Mouse (Mus musculus) skeletal muscle tissue, postnatal 0 days (tissue): Measurements from ENCODE around the gene Olfr1426. TPM values are rescaled to one million over a fixed set of nuclear protein-coding genes. Genes with fewer than 3 reads are reported as not detected.

Experiments
- polyA plus RNA-seq: library from polyadenylated mRNA; unstranded; fragments of >200 nt; fragmentation: Nextera tagmentation; extraction: Ambion mirVana; gene quantifications from 2 replicates; pipeline ENCODE4 v1.2.1, GENCODE M21; 2015

Olfr1426 gene
- not detected in 2 replicates for polyA plus RNA-seq

DNA sequence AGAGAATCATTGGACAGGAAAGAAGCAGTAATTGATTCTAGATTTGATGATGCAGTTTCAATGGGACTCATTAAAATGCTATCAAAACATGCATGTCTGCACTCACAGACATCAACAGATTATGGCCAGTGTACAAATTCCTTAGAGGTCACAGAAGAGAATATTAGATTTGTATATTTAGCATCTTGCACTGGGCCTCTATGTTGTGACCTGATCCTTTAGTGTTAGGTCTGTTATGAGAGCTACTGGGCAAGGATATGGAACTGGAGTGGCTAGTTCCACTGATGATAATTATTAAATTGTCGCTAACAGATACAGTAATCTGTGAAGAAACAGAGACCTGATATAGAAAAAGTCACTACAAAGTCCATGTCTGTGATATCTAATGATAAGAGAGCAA, at the start of gene Olfr1426:
Gene Olfr1426 (minus strand): TSS at position 101 of the 400 bp plus-strand sequence.

DNA sequence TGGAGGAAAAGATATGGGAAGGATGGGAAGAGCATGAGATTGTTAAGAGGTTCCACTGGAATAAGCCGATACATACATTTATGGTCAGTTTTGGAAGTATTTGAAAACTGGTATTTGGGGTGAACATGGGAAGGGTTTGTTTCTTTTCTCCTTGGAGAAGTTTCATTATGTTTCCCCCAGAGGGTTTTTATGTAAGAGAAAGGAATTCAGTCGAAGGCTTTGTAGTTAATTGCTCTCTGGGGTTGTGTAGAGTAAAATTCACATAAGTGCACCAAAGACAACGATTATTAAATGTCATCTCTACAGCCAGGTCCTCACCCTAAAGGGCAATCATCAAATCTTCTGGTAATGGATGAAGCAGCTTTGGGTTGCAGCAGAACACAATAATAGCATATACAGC, 31.3 kb upstream of the Olfr1426 start, which contains the start of gene Olfr76:
Gene Olfr76 (minus strand): TSS at position 101 of the 400 bp plus-strand sequence.

GRCm38 (mm10) chr19:12115797-12116196, 24.0 kb upstream of the Olfr1426 start, which contains the start of gene Olfr1428:
TSS of gene Olfr1428 (minus strand) at chr19:12115897.

GRCm38 (mm10) chr19:12103234-12103633, 11.4 kb upstream of the Olfr1426 start, which contains the start of gene Olfr1427:
TSS of gene Olfr1427 (minus strand) at chr19:12103334.

GRCm38 (mm10) chr19:12077631-12078030, 14.2 kb downstream of the Olfr1426 start, which contains the start of gene Olfr1425:
TSS of gene Olfr1425 (minus strand) at chr19:12077731.

DNA sequence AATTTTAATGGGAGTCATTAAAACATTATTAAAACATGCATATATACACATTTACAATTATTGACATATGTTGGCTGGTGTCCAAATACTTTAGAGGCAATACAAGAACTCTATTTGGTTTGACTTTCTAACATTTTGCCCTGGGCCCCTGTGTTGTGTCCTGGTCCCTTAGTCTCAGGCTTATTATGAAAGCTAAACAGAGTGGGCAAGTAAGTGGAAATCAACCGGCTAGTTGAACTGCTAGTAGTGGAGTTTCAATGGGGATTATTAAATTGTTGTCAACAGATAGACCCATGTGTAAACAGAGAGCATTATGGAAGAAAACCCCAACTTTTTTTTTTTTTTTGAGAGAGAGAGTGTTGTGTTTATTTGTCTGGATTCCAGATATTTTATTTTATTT, 29.2 kb downstream of the Olfr1426 start, which contains the start of gene Olfr1424:
Gene Olfr1424 (minus strand): TSS at position 101 of the 400 bp plus-strand sequence.

DNA sequence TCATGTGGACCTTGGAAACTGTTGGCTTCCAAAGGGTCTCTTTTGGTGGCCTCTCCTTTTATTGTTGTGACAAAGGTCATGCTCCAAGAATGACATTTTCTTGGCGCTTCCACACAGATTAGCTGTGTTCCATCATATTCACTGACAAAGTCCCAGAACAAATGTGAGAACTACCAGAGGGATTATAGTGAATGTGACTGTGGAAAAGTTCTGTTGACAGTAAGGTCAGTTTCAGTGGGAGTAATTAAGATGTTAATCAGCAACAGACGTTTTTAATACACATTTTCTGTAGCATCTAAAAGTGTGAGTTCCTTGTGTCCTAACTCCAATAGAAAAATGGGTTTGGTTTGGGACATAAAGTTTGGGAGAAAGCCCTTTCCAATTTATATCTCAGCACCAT, 50.6 kb downstream of the Olfr1426 start, which contains the start of gene Olfr1423:
Gene Olfr1423 (minus strand): TSS at position 101 of the 400 bp plus-strand sequence.

Other genes with a start within 250 kb of the Olfr1426 start
- gene Olfr1418, start 230.9 kb downstream of the Olfr1426 start, polyA plus RNA-seq = not detected in 2 replicates
- gene Olfr1419, start 216.9 kb downstream of the Olfr1426 start, polyA plus RNA-seq = not detected in 2 replicates
- gene Olfr1420, start 205.4 kb downstream of the Olfr1426 start, polyA plus RNA-seq = 0.08 TPM in 1 of 2 replicates, not detected in the other
- gene Patl1, start 179.6 kb downstream of the Olfr1426 start, polyA plus RNA-seq = 10.0 and 11.3 TPM in 2 replicates
- 5.6 and 6.3 TPM in 2 replicates for gene Osbp, start 126.1 kb downstream of the Olfr1426 start, polyA plus RNA-seq
- not detected in 2 replicates for gene Olfr1423, start 50.7 kb downstream of the Olfr1426 start, polyA plus RNA-seq
- not detected in 2 replicates for gene Olfr1424, start 29.3 kb downstream of the Olfr1426 start, polyA plus RNA-seq
- not detected in 2 replicates for gene Olfr1425, start 14.3 kb downstream of the Olfr1426 start, polyA plus RNA-seq
- gene Olfr1427, start 11.3 kb upstream of the Olfr1426 start, polyA plus RNA-seq = not detected in 2 replicates
- gene Olfr1428, start 23.9 kb upstream of the Olfr1426 start, polyA plus RNA-seq = not detected in 2 replicates
- gene Olfr76, start 31.2 kb upstream of the Olfr1426 start, polyA plus RNA-seq = not detected in 2 replicates
- not detected in 2 replicates for gene Olfr1555-ps1, start 78.1 kb upstream of the Olfr1426 start, polyA plus RNA-seq
- not detected in 2 replicates for gene Olfr1431, start 108.6 kb upstream of the Olfr1426 start, polyA plus RNA-seq
- not detected in 2 replicates for gene Olfr1432, start 140.6 kb upstream of the Olfr1426 start, polyA plus RNA-seq
- gene Olfr262, start 149.6 kb upstream of the Olfr1426 start, polyA plus RNA-seq = not detected in 2 replicates
- not detected in 2 replicates for gene Olfr235, start 169.0 kb upstream of the Olfr1426 start, polyA plus RNA-seq
- not detected in 2 replicates for gene Olfr1434, start 187.8 kb upstream of the Olfr1426 start, polyA plus RNA-seq
- not detected in 2 replicates for gene Olfr1436, start 207.1 kb upstream of the Olfr1426 start, polyA plus RNA-seq
- not detected in 2 replicates for gene Olfr1437, start 233.1 kb upstream of the Olfr1426 start, polyA plus RNA-seq
- gene Olfr1438-ps1, start 243.9 kb upstream of the Olfr1426 start, polyA plus RNA-seq = not detected in 2 replicates